Mouse (Mus musculus) midbrain, embryonic 12.5 days (tissue): Measurements from ENCODE around the gene Me3. TPM values are rescaled to one million over a fixed set of nuclear protein-coding genes. Genes with fewer than 3 reads are reported as not detected.

Source experiments
- ATAC-seq: fragments of 200-750 bp; cut with Nextera tagmentation; 2 replicates; pipeline ENCODE4 v1.8.0; 2017; ENCODE audit warnings: low read depth, moderate TSS enrichment, moderate library complexity; ENCODE audit not compliant: low FRiP score
- H3K27ac ChIP-seq: fragments of 300-500 bp; sonication (generic); replicated peaks from 2 replicates; pipeline ENCODE4 v1.5.1; 2016; ENCODE audit warnings: mild to moderate bottlenecking
- H3K27me3 ChIP-seq: fragments of 300-500 bp; sonication (generic); 2 replicates; pipeline ENCODE4 v1.6.1; 2016; ENCODE audit warnings: mild to moderate bottlenecking
- H3K36me3 ChIP-seq: fragments of 300-500 bp; sonication (generic); 2 replicates; pipeline ENCODE4 v1.6.1; 2016
- H3K4me1 ChIP-seq: fragments of 300-500 bp; sonication (generic); 2 replicates; pipeline ENCODE4 v1.6.1; 2016
- H3K4me2 ChIP-seq: fragments of 300-500 bp; sonication (generic); replicated peaks from 2 replicates; pipeline ENCODE4 v1.6.1; 2016; ENCODE audit warnings: mild to moderate bottlenecking, moderate library complexity
- H3K4me3 ChIP-seq: fragments of 300-500 bp; sonication (generic); 2 replicates; pipeline ENCODE4 v1.5.1; 2016; ENCODE audit warnings: mild to moderate bottlenecking
- H3K9ac ChIP-seq: fragments of 300-500 bp; sonication (generic); replicated peaks from 2 replicates; pipeline ENCODE4 v1.6.1; 2016; ENCODE audit warnings: mild to moderate bottlenecking, moderate library complexity
- H3K9me3 ChIP-seq: fragments of 300-500 bp; sonication (generic); 2 replicates; pipeline ENCODE4 v1.6.1; 2016; ENCODE audit warnings: mild to moderate bottlenecking
- WGBS: fragments of 180-500 bp; shearing (Covaris S2); methylation state at CpG from one replicate; pipeline ENCODE4 v1.1.7; 2016; 5-methylcytosine and 5-hydroxymethylcytosine counted together
- polyA plus RNA-seq: library from polyadenylated mRNA; unstranded; fragments of >200 nt; fragmentation: Nextera tagmentation; extraction: Ambion mirVana; gene quantifications from 2 replicates; pipeline ENCODE4 v1.2.1, GENCODE M21; 2016

The Me3 gene
- polyA plus RNA-seq, 1 experiment from 2014 or later = 1.7 TPM

DNA sequence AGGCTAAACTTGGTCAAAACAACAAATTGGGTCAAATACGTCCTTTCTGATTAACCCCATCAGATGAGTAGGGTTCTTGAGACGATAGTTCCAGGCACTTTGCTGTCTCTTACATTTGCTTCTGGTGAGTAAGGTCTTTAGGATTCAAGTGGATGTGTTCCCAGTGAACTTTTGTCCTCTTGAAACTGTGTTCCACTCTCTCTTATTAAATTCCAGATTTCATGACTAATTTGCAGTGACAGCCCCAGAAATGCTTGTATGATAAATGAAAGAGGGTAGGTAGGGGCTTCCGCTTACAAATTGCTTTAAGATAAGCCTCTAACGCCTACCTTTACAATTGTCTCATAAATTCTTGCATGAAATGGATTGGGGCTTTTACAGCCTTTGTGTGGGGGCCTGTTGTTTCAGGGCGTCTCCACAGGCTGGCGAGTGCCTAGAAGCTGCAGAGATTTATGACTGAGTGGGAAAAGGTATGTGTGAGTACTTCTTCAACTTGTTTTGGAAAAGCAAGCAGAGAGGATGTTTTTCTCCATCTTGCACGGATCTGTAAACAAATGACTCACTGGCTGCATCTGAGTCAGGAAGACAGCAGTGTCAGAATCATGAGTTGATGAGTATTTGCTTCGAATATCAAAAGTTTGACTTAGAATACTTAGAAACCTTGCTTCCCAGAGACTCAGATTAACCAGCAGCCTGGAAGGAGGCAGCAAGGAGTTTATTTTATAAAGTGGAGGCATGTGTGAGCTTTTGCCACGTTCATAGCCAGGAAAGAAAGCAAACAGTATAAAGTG, 137.1 kb downstream of the Me3 start:
- Histone ChIP-seq H3K9me3 (no peaks in the 10 kb centered on the region), H3K9ac (no peak overlapping the region), H3K4me2 (no peak overlapping the region), H3K4me3 (no peak overlapping the region), H3K27ac (no peak overlapping the region), H3K4me1 (peaks cover 22% of the 10 kb centered on the region), H3K27me3 (peaks cover 6% of the 10 kb centered on the region; the same call in 1 of the 2 replicates), H3K36me3 (no peaks in the 10 kb centered on the region)
- no peak for ATAC-seq
- 39% methylated on average over 9 of the region's 9 CpGs for WGBS

DNA sequence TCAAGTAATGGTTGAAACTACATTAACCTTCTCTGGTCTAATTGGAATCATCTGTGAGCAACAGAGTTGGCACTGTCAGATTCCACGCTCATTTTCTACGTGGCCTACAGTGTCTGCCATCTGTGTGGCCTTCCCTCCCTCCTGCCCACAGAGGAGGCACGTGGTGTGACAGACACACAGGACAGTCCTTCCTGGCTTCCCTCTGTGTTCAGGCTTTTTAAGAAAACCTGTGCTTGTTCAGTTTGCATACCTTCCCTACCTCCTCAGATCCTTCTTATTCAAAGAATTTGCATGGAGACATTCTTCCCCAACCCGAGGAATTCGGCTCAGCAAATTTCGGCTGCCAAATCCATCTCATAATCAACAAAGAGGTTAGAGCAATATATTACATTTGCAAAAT, 137.8 kb downstream of the Me3 start:
- H3K9me3 ChIP-seq = no peaks in the 10 kb centered on the region
- no peaks in the 10 kb centered on the region for H3K36me3 ChIP-seq
- no peak overlapping the region for H3K4me3 ChIP-seq
- peaks cover 22% of the 10 kb centered on the region for H3K4me1 ChIP-seq
- H3K4me2 ChIP-seq = no peak overlapping the region
- no peak overlapping the region for H3K9ac ChIP-seq
- peaks cover 6% of the 10 kb centered on the region; the same call in 1 of the 2 replicates for H3K27me3 ChIP-seq
- no peak overlapping the region for H3K27ac ChIP-seq
- no peak for ATAC-seq
- WGBS = 62% methylated on average over 6 of the region's 6 CpGs

DNA sequence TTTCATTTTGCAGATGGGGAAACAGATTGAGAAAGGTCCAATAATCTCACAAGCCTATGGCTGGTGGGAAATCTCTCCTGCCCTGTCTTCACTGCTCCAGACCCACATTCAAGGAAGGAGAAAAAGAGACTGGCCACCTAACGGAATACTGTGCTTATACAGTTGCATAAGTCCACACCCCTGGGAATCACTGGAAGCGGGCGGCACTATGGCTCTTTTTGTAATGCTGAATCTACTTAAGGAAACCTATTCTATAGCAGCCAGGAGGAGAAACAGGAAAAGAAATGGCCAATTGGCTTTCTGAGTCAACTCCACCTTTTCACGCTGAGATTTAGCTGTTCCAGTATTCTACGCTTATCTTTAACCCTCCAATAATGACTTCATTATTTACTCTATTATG, 140.7 kb downstream of the Me3 start:
- WGBS = 78% methylated on average over 5 of the region's 5 CpGs
- Histone ChIP-seq H3K27me3 (peaks cover 6% of the 10 kb centered on the region; the same call in 1 of the 2 replicates), H3K9me3 (no peaks in the 10 kb centered on the region), H3K4me3 (no peak overlapping the region), H3K36me3 (no peaks in the 10 kb centered on the region), H3K9ac (no peak overlapping the region), H3K4me1 (peaks cover 13% of the 10 kb centered on the region), H3K27ac (no peak overlapping the region), H3K4me2 (no peak overlapping the region)
- no peak for ATAC-seq

DNA sequence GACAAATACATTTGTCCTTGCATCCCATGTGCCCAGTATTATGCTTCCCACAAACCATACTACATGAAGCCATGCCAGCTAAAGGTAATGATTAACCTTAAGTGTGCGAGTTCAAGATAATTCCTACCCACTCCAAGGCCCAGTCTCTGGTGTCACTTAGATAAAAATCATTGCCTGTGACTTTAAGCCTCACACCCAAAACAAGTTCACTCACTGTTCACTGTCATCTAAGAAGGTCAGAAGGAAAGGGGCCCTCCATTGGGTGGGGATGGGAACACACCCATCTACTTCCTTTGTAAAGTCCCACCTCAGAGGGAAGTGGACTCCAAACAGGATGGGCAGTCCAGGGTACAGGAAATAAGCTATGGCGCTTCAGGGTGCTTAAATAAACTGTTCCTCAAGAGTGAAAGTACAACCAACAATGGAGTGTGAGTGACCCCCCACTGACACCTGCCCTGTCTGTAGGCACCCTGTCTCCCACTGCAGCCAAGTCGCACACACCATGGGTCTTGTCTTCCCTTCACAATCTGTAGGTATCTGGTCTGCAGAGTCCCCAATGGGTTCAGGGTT, 141.2 kb downstream of the Me3 start:
- Histone ChIP-seq H3K4me1 (peaks cover 13% of the 10 kb centered on the region), H3K9me3 (no peaks in the 10 kb centered on the region), H3K27me3 (peaks cover 6% of the 10 kb centered on the region; the same call in 1 of the 2 replicates), H3K4me2 (no peak overlapping the region), H3K9ac (no peak overlapping the region), H3K4me3 (no peak overlapping the region), H3K36me3 (no peaks in the 10 kb centered on the region), H3K27ac (no peak overlapping the region)
- WGBS = 57% methylated on average over 3 of the region's 3 CpGs
- ATAC-seq = no peak

DNA sequence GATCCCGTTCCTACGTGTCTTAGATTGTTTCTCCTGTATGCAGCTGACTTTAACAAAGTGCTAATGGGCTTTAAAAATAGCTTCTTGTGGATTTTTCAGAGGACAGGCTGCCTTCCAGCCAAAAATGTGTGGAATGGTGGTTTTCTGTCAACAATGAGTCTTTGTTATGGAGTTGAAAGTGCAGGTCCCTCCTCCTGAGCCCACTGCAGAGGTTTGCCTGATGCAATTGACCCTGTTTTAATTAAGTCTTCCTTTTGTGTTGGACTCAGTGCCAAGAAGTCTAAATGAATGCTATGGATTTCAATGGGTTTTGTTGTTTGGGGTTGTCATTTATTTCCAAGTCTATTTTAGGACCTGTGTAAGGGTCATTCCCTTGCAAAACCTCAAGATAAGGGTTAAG, 141.7 kb downstream of the Me3 start:
- H3K9me3 ChIP-seq = no peaks in the 10 kb centered on the region
- peaks cover 6% of the 10 kb centered on the region; the same call in 1 of the 2 replicates for H3K27me3 ChIP-seq
- no peak overlapping the region for H3K4me2 ChIP-seq
- H3K9ac ChIP-seq = no peak overlapping the region
- ATAC-seq = no peak
- no peaks in the 10 kb centered on the region for H3K36me3 ChIP-seq
- 12% methylated on average over 2 of the region's 2 CpGs for WGBS
- H3K4me3 ChIP-seq = no peak overlapping the region
- H3K4me1 ChIP-seq = peaks cover 13% of the 10 kb centered on the region
- H3K27ac ChIP-seq = no peak overlapping the region

DNA sequence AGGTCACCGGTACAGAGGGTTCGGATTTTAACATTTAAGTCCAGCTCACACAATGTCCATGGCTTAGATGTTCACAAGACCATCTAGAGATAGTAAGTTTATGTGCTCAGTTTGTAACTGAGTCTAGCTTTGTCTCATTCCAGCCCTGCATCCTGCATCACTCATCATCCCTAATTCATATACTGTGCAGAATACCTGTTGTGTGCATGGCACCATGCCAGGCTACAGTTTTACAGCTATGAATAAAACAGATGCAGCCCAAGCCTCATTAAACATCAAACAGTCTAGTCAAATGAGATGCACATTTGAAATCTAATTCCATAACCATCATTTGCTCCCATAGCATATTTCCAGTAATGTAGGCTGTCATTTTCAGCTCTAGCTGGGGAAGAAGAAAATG, 143.7 kb downstream of the Me3 start:
- Histone ChIP-seq H3K9me3 (no peaks in the 10 kb centered on the region), H3K9ac (no peak overlapping the region), H3K27me3 (peaks cover under 1% of the 10 kb centered on the region; the same call in 1 of the 2 replicates), H3K4me1 (peaks cover 8% of the 10 kb centered on the region; the same call in 1 of the 2 replicates), H3K4me3 (no peak overlapping the region), H3K27ac (no peak overlapping the region), H3K36me3 (no peaks in the 10 kb centered on the region), H3K4me2 (no peak overlapping the region)
- no peak for ATAC-seq
- 92% methylated on average over 2 of the region's 2 CpGs for WGBS

DNA sequence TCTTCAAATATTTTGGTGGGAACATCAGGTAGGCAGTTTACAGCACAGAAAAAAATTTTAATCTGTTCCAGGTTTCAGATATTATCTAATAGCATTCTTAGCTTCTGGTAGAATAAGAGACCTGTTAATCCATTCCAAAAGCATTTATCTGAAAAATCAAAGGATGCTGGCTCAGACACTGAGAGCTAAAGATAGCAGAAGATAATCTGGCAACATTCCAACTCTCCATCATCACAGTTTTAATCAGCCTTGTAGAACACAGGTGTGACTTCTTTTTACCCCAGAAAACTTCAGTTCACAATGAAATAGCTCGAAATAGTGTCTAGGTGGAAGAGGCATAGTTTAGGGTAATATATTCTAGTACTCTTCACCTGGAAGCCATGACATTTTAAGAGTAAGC, 149.2 kb downstream of the Me3 start:
- 71% methylated on average over 1 of the region's 1 CpGs for WGBS
- no peak overlapping the region for H3K4me2 ChIP-seq
- no peaks in the 10 kb centered on the region for H3K36me3 ChIP-seq
- H3K9ac ChIP-seq = no peak overlapping the region
- no peak overlapping the region for H3K4me3 ChIP-seq
- H3K4me1 ChIP-seq = no peaks in the 10 kb centered on the region
- ATAC-seq = no peak
- H3K9me3 ChIP-seq = no peaks in the 10 kb centered on the region
- no peak overlapping the region for H3K27ac ChIP-seq
- H3K27me3 ChIP-seq = no peaks in the 10 kb centered on the region

DNA sequence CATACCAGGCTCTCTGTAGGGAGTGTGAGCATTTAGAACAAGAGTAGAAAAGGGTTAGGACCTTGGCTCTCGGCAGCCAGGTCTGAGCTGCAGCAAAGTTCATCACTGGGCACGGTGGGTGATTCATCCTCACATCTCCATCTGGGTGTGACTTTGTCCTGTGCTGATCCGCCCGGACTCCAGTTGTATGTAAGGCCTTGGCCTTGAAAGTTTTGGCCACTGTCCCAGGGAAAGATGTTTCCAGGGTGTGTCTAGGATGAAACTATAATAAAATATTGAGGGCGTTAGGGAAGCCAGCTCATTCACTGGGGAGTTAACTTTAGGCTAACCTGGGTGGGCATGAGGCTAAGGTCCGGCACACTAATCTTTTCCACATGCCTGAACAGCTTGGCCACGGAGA, 155.5 kb downstream of the Me3 start:
- no peak for ATAC-seq
- H3K4me1 ChIP-seq = no peaks in the 10 kb centered on the region
- WGBS = 86% methylated on average over 7 of the region's 7 CpGs

DNA sequence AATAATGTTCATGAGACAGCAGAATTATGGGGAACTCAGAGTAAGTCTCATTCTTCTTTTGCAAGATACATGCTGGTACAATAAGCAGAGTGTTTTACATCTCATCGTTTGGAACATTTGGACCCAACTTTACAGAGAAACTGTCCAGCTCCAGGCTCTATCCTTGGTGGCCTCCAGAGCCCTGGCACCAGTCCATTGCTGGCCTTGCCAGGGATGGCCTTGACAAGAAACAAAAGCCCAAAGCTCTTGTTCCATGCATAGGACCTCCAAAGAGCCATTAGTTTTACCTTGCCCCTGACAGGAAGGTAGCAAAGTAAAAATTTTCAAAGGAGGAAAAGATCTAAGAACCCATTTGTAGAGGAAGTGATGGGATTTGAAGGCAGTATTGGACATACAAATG, 160.4 kb downstream of the Me3 start:
- H3K4me1 ChIP-seq = peaks cover 8% of the 10 kb centered on the region
- 0 out of 2 replicates have a peak, but pooled peaks cover 3% of the 10 kb centered on the region for H3K27me3 ChIP-seq
- no peak for ATAC-seq
- H3K9me3 ChIP-seq = no peaks in the 10 kb centered on the region
- no peak overlapping the region for H3K9ac ChIP-seq
- 97% methylated on average over 1 of the region's 1 CpGs for WGBS
- H3K4me3 ChIP-seq = no peak overlapping the region
- no peaks in the 10 kb centered on the region for H3K36me3 ChIP-seq
- H3K27ac ChIP-seq = no peak overlapping the region
- H3K4me2 ChIP-seq = no peak overlapping the region

More for the DNA sequence above, 155.5 kb downstream of the Me3 start:
- Histone ChIP-seq H3K4me3 (no peak overlapping the region), H3K36me3 (no peaks in the 10 kb centered on the region), H3K9me3 (no peaks in the 10 kb centered on the region), H3K27ac (no peak overlapping the region), H3K9ac (no peak overlapping the region), H3K27me3 (no peaks in the 10 kb centered on the region), H3K4me2 (no peak overlapping the region)

DNA sequence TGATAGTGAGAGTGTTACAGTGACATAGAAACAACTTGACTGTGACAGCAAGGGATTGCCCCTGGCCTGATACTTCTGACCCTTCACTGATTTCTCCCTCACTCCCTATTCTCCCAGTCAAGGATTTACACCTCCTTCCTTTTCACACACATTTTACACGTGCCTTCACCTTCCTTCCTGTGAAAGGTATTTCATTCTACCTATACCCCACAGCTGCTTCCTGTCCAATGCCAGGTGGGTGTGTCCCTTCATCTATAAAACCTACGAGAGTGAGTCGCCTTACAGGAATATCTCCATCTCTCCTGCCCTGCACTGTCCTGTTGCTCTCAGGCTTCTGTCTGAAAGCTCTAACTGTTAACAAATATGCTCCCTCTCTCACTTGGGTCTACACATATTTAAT, 163.2 kb downstream of the Me3 start:
- Histone ChIP-seq H3K27me3 (0 out of 2 replicates have a peak, but pooled peaks cover 3% of the 10 kb centered on the region), H3K27ac (no peak overlapping the region), H3K4me1 (peaks cover 8% of the 10 kb centered on the region), H3K4me3 (no peak overlapping the region), H3K9me3 (no peaks in the 10 kb centered on the region), H3K36me3 (no peaks in the 10 kb centered on the region), H3K4me2 (no peak overlapping the region), H3K9ac (no peak overlapping the region)
- WGBS = 70% methylated on average over 3 of the region's 3 CpGs
- ATAC-seq = no peak

DNA sequence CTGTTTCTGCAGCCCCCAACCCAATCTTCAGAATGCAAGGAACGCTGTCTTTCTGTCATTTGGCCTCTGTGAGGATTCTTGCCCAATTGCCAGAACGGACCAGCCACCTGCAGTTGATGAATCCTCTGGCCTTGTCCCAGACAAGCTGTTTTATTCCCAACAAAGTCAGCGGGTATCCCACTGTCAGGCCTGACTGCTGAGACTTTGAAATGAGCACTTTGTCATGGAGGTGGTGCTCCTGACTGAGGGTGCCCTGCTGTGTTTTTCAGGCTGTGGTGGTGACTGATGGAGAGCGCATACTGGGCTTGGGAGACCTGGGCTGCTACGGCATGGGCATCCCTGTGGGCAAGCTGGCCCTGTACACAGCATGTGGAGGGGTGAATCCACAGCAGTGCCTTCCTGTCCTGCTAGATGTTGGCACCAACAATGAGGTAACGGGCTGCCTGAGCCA, 164.2 kb downstream of the Me3 start:
- 14% methylated on average over 6 of the region's 6 CpGs for WGBS
- H3K9ac ChIP-seq = no peak overlapping the region
- H3K27me3 ChIP-seq = 0 out of 2 replicates have a peak, but pooled peaks cover 3% of the 10 kb centered on the region

DNA sequence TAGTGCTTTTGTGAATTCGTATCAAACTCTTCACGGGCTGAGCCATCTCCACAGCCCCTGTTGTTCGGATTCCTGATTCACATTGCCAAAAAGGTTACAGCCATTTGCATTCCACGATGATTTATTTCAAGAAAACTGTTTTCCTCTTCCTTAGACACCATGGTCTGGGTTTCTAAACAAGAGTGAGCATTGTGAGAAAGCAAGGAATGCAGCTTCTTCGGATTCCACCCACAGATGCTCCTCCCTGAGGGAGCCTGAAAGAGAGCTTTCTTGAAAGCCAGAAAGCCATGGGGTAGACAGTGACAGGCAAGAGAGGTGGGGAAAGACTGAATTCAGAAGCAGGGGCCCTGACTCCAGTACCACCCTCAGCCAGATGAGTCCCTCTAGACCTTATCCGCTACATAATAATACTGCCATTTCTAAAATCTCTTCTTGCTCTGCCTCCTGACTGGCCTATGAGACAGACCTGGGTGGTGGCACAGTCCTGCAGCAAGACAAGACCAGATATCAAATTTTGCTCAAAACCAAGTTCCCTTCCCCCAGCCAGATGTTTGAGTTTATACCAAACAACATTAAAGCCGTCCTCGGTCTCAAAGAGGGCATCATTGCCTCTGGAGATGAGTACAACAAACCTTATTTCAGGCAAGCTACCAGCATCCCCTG, 166.3 kb downstream of the Me3 start:
- no peak overlapping the region for H3K9ac ChIP-seq
- H3K27me3 ChIP-seq = 0 out of 2 replicates have a peak, but pooled peaks cover 3% of the 10 kb centered on the region
- H3K4me1 ChIP-seq = peaks cover 8% of the 10 kb centered on the region
- no peaks in the 10 kb centered on the region for H3K36me3 ChIP-seq
- H3K9me3 ChIP-seq = no peaks in the 10 kb centered on the region
- no peak overlapping the region for H3K4me3 ChIP-seq
- no peak overlapping the region for H3K4me2 ChIP-seq
- 65% methylated on average over 8 of the region's 8 CpGs for WGBS
- no peak overlapping the region for H3K27ac ChIP-seq
- no peak for ATAC-seq

More for the DNA sequence above, 164.2 kb downstream of the Me3 start:
- Histone ChIP-seq H3K4me2 (no peak overlapping the region), H3K27ac (no peak overlapping the region), H3K4me3 (no peak overlapping the region), H3K9me3 (no peaks in the 10 kb centered on the region), H3K36me3 (no peaks in the 10 kb centered on the region), H3K4me1 (peaks cover 8% of the 10 kb centered on the region)
- no peak; the same call in 1 of the 2 replicates for ATAC-seq
